Mouse (Mus musculus): ENCODE results near the gene Psat1.

Gene Psat1

DNA sequence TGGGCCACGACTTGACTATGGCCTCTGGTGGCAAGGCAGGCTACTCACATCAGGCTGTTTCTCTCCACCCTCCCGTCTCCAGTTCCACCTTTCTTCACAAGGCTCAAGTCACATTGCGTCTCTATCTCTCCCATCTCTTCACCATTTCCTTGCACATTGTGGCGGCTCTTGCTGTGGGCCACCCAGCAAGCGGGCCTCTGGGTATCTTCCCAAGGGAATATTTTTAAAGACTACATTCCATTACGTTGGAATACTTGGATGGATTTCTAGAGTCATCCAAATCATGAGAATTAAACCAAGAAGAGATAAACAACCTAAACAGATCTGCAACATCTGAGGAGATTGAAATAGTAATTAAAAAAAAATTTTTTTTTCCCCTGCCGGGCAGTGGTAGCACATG, at the start of gene Psat1:
TSS of gene Psat1 (minus strand) at position 101 of the 400 bp plus-strand sequence.
- DNase-seq, result no peak

DNA sequence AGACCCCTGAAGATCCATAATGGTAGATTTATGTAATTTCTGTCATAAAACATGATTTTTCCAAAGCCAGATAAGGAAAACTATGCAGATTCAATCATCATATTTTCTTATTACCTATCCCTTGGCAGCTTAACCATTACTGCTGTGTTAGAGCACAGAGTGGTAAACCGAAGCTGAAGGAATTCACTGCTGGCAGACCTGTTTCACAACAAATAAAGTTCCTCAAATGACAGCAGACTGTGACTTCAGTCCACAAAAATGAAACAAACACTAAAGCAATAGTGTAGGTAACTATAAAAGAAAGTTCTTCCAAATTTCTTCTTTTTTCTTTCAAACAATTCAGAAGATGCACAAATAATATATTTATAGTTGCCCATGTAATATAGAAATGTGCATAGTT, 43.0 kb upstream of the Psat1 start:
- DNase-seq, result no peak

DNA sequence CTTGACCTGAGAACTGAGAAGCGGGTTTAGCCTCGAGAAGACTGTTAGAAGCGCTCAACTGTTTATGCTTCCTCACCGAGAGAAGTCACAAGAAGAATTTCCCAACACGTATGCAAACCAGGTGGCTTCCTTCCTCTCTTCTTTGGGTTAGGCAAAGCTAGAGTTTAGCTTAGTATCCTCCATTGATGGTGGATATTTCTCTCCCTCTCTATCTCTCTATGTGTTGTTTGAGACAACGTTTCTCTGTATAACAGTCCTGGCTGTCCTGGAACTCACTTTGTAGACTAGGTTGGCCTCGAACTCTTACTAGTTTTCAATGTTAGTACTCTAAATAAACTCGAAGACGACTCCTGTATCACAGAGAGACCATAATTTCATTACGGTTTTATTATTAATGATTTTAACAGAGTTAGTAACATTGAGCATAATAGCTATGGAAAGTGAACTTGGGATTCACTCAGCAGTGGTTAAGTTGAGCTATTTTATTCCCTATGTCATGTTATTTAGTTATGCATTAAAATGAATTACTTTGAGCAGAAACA, 38.1 kb upstream of the Psat1 start:
- no peak for DNase-seq

DNA sequence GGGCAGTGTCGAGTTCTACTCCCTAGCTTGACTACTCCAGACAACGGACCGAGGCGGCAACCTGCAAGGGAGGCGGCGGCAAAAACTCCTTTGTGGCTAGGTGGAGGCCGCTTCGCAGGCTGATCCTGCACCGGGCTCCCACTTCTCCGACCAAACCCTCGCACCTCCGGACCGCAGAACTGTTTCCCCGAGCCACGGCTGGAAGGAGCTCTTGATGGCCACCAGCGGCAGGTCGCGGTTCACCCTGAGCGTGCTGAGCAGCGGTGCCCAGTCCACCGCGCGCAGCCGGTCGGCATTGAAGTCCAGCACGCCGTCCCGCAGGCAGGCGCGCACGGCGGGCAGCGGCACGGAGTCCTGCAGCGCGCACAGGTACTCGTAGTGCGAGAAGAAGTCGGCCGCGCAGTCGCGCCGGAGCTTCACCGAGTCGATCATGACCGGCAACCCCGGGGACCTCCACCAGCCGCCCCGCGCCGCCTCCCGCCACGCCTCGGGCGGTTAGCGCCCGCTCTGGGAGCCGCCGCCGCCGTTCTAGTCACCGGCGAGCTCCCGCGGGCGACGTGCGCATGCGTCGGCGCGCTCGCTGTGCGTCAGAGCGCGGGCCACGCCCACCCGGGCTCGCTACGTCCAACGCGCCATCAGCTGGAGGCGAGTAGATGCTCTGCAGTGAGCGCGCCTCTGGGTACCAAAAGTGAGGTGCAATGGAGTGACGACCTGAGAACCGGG, 37.5 kb upstream of the Psat1 start, which contains the start of gene Cep78:
TSS of gene Cep78 (minus strand) at position 541 of the 723 bp plus-strand sequence.
- DNase-seq, result peak; percentile 93

DNA sequence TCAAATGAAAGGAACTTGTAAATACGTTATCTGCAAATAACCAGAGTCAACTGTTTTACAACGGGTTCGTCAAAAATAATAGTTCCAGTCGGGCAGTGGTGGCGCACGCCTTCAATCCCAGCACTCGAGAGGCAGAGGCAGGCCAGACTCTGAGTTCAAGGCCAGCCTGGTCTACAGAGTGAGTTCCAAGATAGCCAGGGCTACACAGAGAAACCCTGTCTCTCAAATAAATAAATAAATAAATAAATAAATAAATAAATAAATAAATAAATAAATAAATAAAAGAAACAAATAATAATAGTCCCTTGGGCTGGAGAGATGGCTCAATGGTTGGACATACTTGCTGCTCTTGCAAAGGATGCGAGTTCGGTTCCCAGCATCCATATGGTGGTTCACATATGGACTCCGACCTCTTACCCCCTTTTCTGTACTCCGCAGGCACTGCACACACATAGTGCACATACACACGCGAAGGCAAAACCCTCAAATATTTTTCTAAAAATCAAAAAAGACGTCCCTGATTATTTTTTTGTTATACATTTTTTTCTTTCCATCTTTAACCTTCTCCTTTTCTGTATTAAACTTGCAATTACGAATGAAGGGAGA, 36.7 kb upstream of the Psat1 start:
- DNase-seq, result no peak

DNA sequence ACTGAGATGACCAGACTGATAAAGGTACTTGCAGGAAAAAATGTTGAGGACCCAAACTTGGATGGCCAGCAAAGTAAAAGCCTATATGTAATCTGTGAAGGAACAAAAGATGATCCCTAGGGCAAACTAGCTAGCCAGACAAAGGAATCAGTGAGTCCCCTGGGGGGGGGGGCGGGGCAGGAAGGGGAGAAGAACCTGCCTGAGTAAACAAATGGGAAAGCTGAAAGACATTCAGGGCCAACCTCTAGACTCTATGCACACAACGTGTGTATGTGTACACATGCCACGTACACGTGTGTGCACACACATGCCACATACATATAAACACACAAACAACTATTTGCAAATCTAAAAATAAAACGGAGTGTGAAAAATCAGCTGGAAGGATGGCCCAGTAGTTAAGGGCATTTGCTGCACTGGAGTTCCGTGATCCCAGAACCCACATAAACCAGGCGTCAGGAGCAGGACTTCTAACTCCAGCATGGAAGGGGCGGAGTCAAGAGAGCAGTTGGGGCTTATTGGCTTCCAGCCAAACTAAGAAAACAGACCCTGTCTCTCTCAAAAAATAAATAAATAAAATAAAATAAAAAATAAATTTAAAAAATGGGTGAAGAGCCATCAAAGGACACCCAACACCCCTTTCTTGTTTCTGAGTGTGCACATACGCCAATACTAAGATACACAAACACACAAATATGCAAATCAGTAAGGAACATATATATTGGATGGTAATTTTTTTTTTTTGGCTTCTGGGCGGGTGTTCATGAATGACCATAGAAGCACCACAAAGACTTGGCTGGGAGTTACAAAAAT, 36.0 kb upstream of the Psat1 start:
- DNase-seq, result no peak

DNA sequence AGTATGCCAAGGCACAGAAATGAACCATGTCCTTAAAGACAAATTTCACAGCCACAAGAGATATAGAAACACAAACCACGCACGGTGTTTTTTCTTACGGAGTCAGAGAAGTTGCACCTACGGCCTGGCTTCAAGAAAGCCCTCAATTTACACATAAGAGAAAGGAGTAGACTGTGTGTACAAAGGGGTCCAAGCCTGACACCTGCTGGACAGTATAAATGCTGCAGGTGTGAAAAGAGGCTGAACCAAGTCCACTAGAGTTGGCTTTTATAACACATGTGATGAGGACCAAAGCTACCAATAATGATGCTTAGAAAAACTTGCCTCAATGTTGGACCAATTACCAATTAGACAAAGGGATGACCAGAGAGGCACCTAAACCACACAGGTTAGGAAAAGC, 34.7 kb upstream of the Psat1 start:
- peak; percentile 46 for DNase-seq

DNA sequence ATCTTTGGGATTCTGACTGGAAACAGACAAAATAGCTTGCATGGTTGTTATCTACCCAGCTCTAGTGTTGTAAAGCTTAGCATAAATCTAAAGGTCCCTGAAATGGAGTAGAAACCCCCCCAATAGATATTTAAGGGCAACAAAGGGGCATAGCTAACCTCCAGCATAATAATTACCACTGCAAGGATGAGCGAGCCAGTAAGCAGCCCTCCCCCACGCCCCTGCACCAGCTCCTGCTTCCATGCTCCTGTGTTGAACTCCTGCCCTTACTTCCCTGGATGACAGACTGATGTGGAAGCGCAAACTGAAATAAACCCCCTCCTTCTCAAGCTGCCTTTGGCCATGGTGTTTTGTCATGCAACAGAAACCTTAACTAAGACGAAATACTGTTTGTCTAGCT, 26.2 kb upstream of the Psat1 start:
- DNase-seq, result no peak

DNA sequence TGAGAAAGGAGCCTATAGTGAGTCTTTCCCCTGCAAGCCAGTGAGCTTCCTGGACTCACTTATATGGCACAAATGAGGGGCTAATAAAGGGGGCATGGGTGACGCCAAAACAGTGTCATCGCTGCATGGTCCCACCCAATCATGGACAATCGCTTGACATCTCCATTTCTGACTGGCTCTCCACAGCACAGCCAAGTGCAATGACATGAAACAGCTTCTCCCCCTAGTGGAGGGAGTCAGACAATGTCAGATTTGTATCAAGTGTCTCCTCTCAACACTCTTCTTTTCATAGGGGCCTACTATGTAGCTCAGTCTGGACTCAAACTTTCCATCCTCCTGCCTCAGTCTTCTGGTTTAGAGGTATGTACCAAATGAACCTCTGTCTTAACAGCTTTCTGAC, 17.9 kb upstream of the Psat1 start:
- DNase-seq, result no peak

DNA sequence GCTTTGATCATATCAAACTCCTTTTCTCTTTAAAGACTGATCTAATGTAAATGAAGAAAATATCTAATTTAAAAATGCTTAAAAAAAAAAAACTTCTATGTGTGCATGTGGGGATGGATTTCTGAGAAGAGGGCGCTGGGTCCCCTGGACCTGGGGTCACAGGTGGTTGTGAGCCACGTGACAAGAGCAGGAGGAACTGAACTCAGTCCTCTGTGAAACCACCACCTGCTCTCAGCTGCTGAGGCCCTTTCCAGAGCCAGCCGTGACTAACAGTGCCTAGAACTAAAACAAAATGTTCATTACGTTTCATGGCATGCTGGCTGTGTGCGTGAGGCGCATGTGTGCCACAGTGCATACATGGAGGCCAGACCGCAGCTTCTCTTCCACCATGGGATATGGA, 17.4 kb upstream of the Psat1 start:
- no peak for DNase-seq

DNA sequence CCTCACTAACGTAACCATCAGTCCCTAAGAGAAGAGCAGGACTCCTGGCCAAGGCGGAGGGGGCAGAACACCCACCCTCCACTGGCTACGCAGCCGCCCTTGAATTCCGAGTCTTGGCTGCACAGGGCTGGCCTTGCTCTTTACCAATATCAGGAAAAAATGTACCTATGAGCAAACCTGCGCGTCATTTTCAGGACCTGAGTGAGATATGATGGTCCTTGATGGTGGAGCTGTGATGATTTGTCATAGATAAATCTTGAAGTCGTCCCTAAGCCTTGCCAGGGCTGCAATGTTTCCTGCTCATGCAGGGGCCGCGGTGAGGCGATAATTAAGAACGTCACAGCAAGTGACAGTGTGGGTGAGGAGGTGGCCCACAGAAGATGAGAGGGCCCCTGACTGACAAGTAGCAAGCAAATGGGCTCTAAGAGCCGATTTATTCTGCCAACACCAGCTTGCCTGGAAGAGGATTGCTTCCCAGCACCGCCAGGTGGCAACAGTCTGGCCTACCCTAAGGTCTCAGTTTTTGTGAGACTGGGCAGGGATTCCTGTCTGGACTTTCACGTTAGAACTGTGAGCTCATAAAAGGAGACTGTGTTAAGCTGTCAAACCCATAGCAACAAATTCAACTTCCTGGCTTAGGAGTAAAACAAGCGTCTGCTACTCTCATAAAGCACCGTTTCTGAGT, 16.0 kb upstream of the Psat1 start:
- no peak for DNase-seq

DNA sequence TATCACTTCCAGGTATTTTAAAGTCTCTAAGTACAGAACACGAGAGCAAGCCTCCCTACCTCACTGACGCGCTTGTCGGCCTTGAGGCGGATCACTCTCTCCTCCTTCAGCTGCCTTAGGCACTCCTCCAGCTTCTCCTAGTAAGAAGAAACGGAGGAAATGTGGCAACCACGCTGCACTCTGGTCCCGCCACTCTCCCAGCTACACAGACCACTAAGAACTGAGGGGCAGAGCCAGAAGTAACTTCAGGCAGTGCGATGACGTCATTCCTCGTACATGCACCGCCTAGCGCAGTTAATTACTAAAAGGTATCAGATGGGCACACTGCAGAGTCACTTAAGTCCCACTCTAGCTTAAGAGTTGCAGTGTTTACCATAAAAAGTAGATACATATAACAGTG, 15.2 kb upstream of the Psat1 start:
- DNase-seq, result no peak

DNA sequence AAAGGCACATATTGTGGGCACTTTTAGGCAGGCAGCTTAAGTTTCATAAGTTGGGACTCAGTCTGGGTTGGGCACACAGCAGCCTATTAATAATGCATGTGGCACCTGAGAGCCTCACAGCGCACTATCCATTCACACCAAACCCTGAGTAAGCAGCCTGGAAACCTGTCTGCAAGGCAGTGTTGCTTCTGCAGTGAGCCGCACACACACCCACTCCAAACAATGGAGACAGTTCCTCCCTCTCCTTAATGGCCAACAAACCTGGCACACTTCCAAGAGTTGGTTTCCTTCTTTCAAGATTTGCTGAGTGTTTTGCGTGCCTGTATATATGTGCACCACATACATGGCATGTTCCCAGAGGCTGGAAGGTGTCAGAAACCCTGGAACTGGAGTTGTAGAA, 3.1 kb upstream of the Psat1 start:
- no peak for DNase-seq

DNA sequence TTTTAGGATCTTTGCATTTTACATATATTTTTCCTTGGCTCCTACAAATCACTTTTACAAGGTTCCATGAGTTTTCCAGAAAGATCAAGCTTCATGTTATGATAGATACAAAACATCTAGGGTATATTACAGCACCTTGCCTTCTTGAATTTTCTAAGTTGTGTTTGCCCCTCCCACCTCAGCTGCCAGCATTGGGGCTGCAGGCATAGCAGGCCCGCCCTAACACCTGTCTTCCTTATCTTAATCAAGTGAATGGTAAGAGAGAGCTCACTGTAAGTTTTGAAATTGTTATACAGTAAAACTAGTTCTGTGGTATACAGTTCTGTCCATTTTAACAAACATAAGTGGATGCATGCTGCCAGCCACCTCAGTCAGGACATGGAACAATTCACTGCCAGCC, 1.7 kb upstream of the Psat1 start:
- DNase-seq, result no peak

DNA sequence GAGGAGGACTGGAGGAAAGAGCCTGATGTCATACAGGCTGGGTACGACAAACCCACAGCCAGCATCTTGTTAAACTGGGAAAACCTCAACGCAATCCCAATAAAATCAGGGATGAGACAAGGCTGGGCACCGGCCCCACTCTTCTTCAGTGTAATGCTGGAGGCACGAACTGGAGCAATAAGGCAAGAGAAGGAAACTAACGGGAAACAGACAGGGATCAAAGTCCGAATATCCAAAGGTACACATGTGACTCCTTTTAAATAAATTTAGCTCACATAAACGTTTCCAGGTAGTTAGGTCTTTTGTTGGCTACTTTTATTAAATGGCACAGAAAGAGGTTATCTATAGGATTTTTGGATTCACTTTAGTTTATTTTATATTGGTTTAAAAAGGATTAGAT, 1.3 kb upstream of the Psat1 start:
- no peak for DNase-seq

DNA sequence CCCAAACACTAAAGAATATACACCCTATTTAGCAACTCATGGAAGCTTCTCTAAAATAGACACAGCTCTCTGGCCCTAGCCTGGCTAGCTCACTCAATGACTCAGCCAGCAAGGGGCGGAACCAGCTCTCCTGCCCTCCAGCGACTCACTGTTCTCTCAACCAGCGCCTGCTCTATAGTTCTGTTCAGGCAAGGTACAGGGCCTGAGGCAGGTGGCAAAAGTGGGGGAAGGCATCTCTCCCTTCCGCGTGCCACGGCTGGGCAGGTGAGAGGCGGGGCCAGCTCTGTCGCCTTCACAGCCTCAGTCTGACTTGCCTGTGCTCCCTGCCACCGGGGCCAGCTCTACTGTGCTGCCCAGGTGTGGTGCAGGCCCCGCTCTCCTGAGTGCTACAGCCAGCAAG, 474 bp downstream of the Psat1 start:
- no peak for DNase-seq

DNA sequence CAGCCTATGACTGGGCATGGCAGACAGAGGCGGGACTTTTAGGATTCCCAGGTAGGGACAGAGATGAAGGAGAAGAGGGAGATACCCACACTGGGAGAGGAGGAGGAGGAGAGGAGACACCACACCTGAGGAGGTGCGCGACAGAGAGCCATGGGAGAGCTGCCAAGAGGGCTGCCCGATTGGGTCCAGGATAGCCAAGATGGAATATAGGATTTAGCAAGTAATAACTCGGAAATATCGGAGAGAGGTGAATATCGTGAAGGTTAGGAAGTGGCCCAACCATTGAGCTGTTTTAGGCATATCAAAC, 4.1 kb downstream of the Psat1 start:
- DNase-seq, result no peak

DNA sequence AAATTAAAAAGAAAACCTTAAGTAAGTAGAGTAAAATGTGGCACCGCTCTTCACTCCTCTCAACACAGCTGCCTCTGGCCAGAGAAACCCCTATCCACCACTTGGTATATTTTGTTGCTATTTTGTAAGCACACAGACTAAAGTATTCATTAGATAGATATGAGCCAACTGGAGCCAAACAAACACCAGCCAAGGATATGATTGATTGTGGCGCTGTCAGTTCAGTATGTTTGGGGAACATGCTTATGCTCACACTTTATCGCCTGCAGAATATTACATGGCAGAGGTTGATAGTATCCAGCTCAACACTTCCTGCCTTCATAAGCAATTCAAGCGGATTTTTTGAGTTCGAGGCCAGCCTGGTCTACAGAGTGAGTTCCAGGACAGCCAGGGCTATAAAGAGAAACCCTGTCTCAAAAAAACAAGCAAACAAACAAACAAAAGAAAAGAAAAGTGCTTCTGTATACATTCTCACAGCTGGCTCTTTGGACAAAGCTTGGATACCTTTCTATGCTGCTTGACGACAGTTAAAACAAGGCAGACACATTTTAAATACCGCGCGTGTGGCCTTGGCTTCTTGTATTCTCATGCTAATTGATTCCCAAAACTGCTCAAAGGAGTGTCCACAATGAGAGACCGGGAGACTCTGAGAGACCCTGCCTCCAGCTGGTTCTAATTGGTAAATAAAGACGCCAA, 4.6 kb downstream of the Psat1 start:
- no peak for DNase-seq

DNA sequence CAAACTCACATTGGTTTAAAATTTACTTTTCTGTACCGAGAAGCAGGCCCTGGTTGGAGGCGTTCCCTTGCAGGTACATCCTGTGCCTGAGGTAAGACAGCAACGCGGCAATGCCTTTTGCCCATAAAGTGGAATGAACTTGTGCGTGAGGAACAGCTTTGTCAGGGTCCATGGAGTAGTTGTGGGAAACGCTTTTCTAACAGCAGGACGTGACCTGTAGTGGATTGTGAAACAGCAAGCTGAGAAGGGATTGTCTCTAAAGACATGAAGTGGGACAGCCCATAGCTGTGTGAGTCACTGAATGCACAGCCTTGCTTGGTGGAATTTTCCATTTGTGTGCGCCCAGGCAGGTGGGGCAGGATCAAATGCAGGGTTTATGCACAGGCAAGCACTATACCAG, 5.7 kb downstream of the Psat1 start:
- no peak for DNase-seq

DNA sequence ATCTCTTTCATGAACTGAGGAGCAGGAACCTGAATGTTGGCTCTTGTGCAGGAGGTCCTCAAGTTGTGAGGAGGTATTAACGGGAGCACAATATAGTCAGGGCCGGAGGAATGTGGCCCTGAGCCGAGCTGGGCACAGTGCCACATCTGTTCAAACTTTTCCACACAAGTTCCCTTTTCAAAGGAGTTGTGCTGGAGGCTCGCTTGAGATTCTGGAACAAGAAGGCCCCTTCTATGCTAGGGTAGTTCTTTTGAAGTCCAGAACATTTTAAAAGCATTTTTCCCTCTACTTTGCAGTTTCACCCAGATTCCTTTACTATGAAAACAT, 21.5 kb downstream of the Psat1 start:
- peak; percentile 64 for DNase-seq

DNA sequence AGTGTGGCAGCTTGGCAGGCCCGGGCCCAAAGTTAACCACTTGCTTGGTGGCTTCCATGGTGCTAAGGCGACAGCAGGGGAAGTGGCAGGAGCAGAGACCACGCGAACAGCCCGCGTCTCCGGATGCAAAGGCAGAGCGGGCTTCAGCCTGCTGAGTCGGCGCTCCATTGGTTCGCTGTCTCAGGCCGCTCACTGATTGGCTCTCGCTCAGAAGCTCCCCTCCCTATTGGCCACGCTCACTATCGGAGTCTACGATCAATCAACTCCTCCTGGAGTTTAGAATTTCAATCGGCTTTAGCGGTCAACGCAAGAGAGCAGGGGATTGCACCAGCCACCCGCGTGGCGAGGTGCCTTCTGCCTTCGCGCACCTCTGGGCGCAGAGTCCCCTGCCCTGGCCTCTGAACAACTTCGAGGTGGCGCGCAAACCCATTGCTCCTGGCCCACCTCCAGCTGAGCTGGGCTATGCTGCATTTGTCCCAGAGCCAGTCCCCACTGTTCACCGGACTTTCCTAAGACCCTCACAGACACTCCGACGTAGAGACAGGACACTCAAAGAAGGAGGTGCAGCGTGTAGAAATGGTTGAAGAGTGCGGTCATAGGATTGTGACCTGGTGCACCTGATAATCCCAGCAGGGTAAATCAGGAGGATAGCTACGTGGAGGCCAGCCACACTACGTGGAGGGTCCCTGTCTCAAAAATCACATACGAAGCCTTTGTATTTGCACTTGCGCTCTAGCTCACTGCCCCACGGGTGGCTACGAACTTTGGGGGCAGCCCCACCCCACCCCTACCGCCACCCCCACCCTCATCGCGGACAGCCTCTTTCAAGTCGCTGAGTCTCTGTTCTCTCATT, 22.0 kb downstream of the Psat1 start:
- DNase-seq, result peak; percentile 84

Data from right cerebral cortex, postnatal 14 days (tissue).